Mouse (Mus musculus) forebrain, embryonic 13.5 days (tissue): Measurements from ENCODE around the gene Mrps34. TPM values are rescaled to one million over a fixed set of nuclear protein-coding genes. Genes with fewer than 3 reads are reported as not detected.
A peak's percentile ranks its signal among the peaks of the same experiment; 100 is the strongest.
"Not testable (repeated sequence)": the region's sequence is repeated elsewhere in the genome, so short reads cannot be mapped to it uniquely, and the experiment has no call there.

Experiments used
- ATAC-seq: fragments of 200-750 bp; cut with Nextera tagmentation; 2 replicates; pipeline ENCODE4 v1.8.0; 2017
- H3K27ac ChIP-seq: fragments of 300-500 bp; sonication (generic); 2 replicates; pipeline ENCODE4 v1.5.1; 2015; ENCODE audit warnings: inconsistent platforms, mild to moderate bottlenecking, moderate library complexity
- H3K27me3 ChIP-seq: fragments of 300-500 bp; sonication (generic); 2 replicates; pipeline ENCODE4 v1.6.1; 2015; ENCODE audit warnings: mild to moderate bottlenecking, inconsistent platforms
- H3K36me3 ChIP-seq: fragments of 300-500 bp; sonication (generic); 2 replicates; pipeline ENCODE4 v1.6.1; 2015; ENCODE audit warnings: mild to moderate bottlenecking, inconsistent platforms; ENCODE audit not compliant: poor library complexity, severe bottlenecking
- H3K4me1 ChIP-seq: fragments of 300-500 bp; sonication (generic); 2 replicates; pipeline ENCODE4 v1.6.1; 2015; ENCODE audit warnings: inconsistent platforms
- H3K4me2 ChIP-seq: fragments of 300-500 bp; sonication (generic); 2 replicates; pipeline ENCODE4 v1.6.1; 2015; ENCODE audit warnings: inconsistent platforms, mild to moderate bottlenecking, moderate library complexity
- H3K4me3 ChIP-seq: fragments of 300-500 bp; sonication (generic); 2 replicates; pipeline ENCODE4 v1.5.1; 2015; ENCODE audit warnings: mild to moderate bottlenecking, inconsistent platforms
- H3K9ac ChIP-seq: fragments of 300-500 bp; sonication (generic); 2 replicates; pipeline ENCODE4 v1.6.1; 2015; ENCODE audit warnings: mild to moderate bottlenecking, inconsistent platforms
- H3K9me3 ChIP-seq: fragments of 300-500 bp; sonication (generic); replicated peaks from 2 replicates; pipeline ENCODE4 v1.6.1; 2016; ENCODE audit warnings: inconsistent platforms
- WGBS: fragments of 180-500 bp; shearing (Covaris S2); methylation state at CpG from one replicate; pipeline ENCODE4 v1.1.7; 2015; 5-methylcytosine and 5-hydroxymethylcytosine counted together
- polyA plus RNA-seq: library from polyadenylated mRNA; unstranded; fragments of >200 nt; fragmentation: Nextera tagmentation; extraction: Ambion mirVana; gene quantifications from 2 replicates; pipeline ENCODE4 v1.2.1, GENCODE M21; 2015

The Mrps34 gene
- polyA plus RNA-seq, 1 experiment from 2014 or later = 85.4 TPM

GRCm38 (mm10) chr17:24913984-24914383, 19.1 kb downstream of the Mrps34 start:
- H3K36me3 ChIP-seq = peaks cover 98% of the 10 kb centered on the region
- H3K27me3 ChIP-seq = no peaks in the 10 kb centered on the region
- H3K27ac ChIP-seq = no peak overlapping the region
- no peak overlapping the region for H3K9ac ChIP-seq
- ATAC-seq = no peak
- no peak overlapping the region for H3K4me3 ChIP-seq
- H3K9me3 ChIP-seq = no peaks in the 10 kb centered on the region
- H3K4me2 ChIP-seq = no peak overlapping the region
- no peaks in the 10 kb centered on the region for H3K4me1 ChIP-seq

DNA sequence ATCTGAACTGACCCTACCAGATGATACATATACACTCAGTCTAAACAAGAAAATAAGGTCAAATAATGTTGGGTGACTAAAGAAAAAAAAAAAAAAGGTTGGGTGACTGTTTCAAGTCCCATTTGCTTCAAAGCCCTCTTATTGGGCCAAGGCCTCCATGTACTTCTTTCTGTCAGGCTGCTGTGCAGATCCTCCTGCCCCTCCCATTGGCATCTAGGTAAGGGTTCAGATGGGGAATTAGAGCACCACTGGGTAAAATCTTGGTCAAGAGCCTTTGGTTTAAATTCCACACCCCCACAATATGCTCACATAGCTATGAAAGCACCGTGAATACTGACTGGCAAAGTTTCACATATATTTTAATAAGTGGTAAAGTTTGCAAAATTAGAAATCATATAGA, 28.3 kb downstream of the Mrps34 start:
- Histone ChIP-seq H3K9me3 (no peaks in the 10 kb centered on the region), H3K4me1 (no peaks in the 10 kb centered on the region), H3K9ac (no peak overlapping the region), H3K27ac (no peak overlapping the region), H3K36me3 (peaks cover 97% of the 10 kb centered on the region), H3K4me3 (no peak overlapping the region), H3K27me3 (no peaks in the 10 kb centered on the region), H3K4me2 (no peak overlapping the region)
- 96% methylated on average over 1 of the region's 1 CpGs for WGBS
- no peak for ATAC-seq

GRCm38 (mm10) chr17:24929506-24929905, 34.6 kb downstream of the Mrps34 start:
- Histone ChIP-seq H3K4me1 (peaks cover 12% of the 10 kb centered on the region), H3K27ac (no peak overlapping the region), H3K27me3 (no peaks in the 10 kb centered on the region), H3K4me3 (no peak overlapping the region), H3K9me3 (no peaks in the 10 kb centered on the region), H3K4me2 (no peak overlapping the region), H3K9ac (no peak overlapping the region), H3K36me3 (peaks cover 46% of the 10 kb centered on the region)
- no peak for ATAC-seq
- 86% methylated on average over 1 of the region's 1 CpGs for WGBS

DNA sequence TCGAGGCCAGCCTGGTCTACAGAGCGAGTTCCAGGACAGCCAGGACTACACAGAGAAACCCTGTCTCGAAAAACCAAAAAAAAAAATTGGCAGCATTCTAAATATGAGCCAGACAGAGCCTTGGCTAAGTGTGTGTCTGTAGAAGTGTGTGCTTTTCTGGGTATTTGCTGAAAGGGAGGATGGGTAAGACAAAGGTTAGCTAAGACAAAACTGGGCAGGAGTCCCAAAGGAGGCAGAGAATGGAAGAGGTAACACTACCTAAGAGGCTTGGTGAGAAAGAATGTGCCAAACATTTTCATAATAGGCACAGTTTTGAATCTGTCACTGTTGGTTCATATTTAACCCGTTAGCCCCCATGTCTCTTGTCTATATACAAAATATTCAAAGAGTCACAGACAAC, 37.5 kb downstream of the Mrps34 start:
- Histone ChIP-seq H3K9ac (no peak overlapping the region), H3K4me1 (peaks cover 28% of the 10 kb centered on the region), H3K9me3 (no peaks in the 10 kb centered on the region), H3K4me2 (no peak overlapping the region), H3K27me3 (no peaks in the 10 kb centered on the region), H3K4me3 (no peak overlapping the region), H3K36me3 (peaks cover 16% of the 10 kb centered on the region; the same call in 1 of the 2 replicates), H3K27ac (no peak overlapping the region)
- WGBS = 92% methylated on average over 4 of the region's 4 CpGs
- no peak for ATAC-seq

DNA sequence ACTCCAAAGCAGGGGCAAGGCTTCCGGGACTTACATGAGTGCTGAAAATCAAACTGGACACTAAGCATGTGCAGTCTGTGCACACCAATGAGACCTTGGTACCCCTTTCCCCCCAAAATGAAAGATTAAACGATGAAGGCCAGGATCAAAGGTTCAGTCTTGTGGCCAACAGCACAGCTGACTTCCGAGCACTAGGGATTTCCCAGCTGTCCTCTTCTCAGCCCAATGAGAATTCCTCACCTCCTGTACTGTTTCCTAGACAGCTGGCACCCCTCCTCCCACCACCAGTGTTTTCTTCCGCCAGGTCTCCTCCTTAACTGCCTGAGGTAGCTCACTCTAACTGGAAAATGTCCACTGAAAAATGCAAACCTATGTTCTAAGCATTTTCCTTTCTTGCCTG, 38.2 kb downstream of the Mrps34 start:
- no peak overlapping the region for H3K9ac ChIP-seq
- H3K4me1 ChIP-seq = peaks cover 28% of the 10 kb centered on the region
- H3K27ac ChIP-seq = no peak overlapping the region
- H3K36me3 ChIP-seq = peaks cover 11% of the 10 kb centered on the region; the same call in 1 of the 2 replicates
- no peak for ATAC-seq
- no peaks in the 10 kb centered on the region for H3K27me3 ChIP-seq
- WGBS = 74% methylated on average over 4 of the region's 4 CpGs
- H3K4me2 ChIP-seq = no peak overlapping the region
- H3K9me3 ChIP-seq = no peaks in the 10 kb centered on the region
- H3K4me3 ChIP-seq = no peak overlapping the region

- Histone ChIP-seq H3K9ac (peak overlapping the region; percentile 97), H3K4me3 (peak overlapping the region; percentile 99), H3K27ac (no peak overlapping the region), H3K4me2 (peak overlapping the region; percentile 90), H3K9me3 (no peaks in the 10 kb centered on the region), H3K4me1 (peaks cover 28% of the 10 kb centered on the region), H3K27me3 (no peaks in the 10 kb centered on the region), H3K36me3 (peaks cover 11% of the 10 kb centered on the region; the same call in 1 of the 2 replicates)
- ATAC-seq = no peak
- 93% methylated on average over 4 of the region's 4 CpGs for WGBS
Observed at GRCm38 (mm10) chr17:24934926-24935325, 40.0 kb downstream of the Mrps34 start.

GRCm38 (mm10) chr17:24935666-24936065, 40.8 kb downstream of the Mrps34 start:
- no peak overlapping the region for H3K27ac ChIP-seq

DNA sequence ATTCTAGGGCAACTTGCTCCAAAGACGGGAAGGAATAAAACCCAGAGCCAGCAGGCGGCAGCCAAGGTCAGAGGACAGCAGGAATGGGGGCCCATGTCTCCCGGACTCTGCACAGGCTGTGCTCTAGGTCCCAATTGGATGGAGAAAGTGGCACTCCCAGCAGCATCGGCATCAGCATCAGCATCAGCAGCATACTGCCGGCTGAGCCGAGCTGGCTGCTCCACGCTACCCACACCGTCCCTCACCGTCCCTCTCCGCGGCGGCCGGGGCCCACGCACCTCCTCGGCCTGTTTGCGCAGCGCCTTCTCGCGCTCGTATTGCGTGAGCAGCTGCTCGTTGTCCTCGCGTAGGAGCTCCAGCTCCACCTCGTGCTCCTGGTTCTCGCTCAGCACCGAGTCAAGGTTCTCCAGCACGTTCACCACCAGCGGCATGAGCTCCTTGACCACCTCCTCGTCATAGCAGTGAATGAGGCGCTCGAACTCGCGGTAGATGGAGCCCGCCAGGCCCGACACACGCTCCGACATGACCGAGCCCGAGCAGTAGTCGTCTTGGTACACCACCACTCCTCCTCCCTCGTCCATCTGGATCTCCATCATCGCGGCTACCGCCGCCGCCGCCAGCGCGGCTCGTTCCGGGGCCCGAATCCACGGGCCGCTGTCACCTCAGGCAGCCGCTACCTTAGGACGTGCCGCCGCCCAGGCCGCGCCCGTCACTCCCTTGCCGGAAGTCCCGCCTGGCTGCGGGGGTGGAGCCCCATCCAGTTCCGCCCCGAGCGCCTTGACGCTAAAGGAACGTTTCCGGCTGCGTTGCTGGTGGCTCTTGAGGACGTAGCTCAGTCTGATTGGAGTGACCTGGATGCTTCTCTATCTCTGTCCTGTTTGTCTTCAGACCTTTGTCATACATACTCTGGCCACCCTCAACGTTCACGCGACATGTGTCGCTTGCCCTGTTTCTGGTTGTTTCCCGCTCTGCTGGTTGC, 41.6 kb downstream of the Mrps34 start, which contains the start of gene Mapk8ip3:
Gene Mapk8ip3 (minus strand): TSS at position 719 of the 979 bp plus-strand sequence.
- WGBS = under 1% methylated on average over 77 of the region's 78 CpGs
- ATAC-seq = peak; percentile 99
- H3K4me2 ChIP-seq = peak within 1 kb of the TSS; percentile 90
- no peaks in the 10 kb centered on the region for H3K9me3 ChIP-seq
- H3K27me3 ChIP-seq = no peaks in the 10 kb centered on the region
- peak within 1 kb of the TSS; percentile 97 for H3K9ac ChIP-seq
- peaks cover 28% of the 10 kb centered on the region for H3K4me1 ChIP-seq
- peak within 1 kb of the TSS; percentile 99 for H3K4me3 ChIP-seq
- peaks cover 5% of the 10 kb centered on the region; the same call in 1 of the 2 replicates for H3K36me3 ChIP-seq
- H3K27ac ChIP-seq = peak within 1 kb of the TSS; percentile 85

More at GRCm38 (mm10) chr17:24935666-24936065, 40.8 kb downstream of the Mrps34 start:
- Histone ChIP-seq H3K36me3 (peaks cover 11% of the 10 kb centered on the region; the same call in 1 of the 2 replicates), H3K4me1 (peaks cover 28% of the 10 kb centered on the region), H3K4me3 (peak overlapping the region; percentile 99), H3K9me3 (no peaks in the 10 kb centered on the region), H3K27me3 (no peaks in the 10 kb centered on the region), H3K4me2 (peak overlapping the region; percentile 90), H3K9ac (peak overlapping the region; percentile 97)
- ATAC-seq = no peak

DNA sequence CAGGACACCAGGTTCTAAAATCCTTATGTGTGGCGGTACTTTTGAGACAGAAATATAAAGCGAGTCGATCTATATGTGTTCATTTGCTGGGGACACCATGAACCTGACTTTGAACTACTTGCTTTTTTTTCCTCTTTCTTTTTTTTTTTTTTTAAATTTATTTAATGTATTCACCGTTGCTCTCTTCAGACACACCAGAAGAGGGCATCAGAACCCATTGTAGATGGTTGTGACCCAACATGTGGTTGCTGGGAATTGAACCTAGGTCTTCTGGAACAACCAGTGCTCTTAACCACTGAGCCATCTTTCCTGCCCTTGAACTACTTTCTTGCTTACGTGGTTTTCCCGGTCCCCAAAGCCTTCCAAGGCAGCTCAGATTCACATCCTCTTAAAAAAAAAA, 42.4 kb downstream of the Mrps34 start:
- Histone ChIP-seq H3K4me3 (peak overlapping the region; percentile 99), H3K27me3 (no peaks in the 10 kb centered on the region), H3K27ac (peak overlapping the region; percentile 85), H3K36me3 (no peaks in the 10 kb centered on the region; the same call in 1 of the 2 replicates), H3K4me2 (peak overlapping the region; percentile 90), H3K9me3 (no peaks in the 10 kb centered on the region), H3K9ac (peak overlapping the region; percentile 97), H3K4me1 (peaks cover 28% of the 10 kb centered on the region)
- ATAC-seq = no peak
- 49% methylated on average over 6 of the region's 6 CpGs for whole genome bisulfite sequencing

DNA sequence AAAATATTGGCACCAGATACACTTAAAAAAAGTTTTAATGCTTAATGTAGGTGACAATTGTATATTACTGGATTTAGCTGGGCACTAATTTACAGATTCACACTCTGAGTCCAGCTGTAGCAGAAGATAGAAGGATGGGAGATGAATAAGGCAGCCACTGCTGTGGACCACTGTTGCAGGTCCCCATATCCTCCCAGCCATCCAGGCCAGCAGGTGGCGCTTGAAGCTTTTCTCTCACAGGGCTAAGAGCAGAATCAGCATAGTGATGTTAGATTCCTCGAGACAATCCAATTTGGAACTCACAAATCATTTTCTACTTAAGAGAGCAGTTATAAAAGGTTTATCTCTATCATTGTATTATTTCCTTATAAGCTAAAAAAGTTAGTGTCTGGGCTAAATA, 47.5 kb downstream of the Mrps34 start:
- H3K27ac ChIP-seq, H3K4me2 ChIP-seq, ATAC-seq, H3K27me3 ChIP-seq, H3K4me3 ChIP-seq, H3K4me1 ChIP-seq, H3K9me3 ChIP-seq, H3K9ac ChIP-seq: not testable (repeated sequence)
- 18% methylated on average over 2 of the region's 2 CpGs for WGBS
- peaks cover 47% of the 10 kb centered on the region for H3K36me3 ChIP-seq

DNA sequence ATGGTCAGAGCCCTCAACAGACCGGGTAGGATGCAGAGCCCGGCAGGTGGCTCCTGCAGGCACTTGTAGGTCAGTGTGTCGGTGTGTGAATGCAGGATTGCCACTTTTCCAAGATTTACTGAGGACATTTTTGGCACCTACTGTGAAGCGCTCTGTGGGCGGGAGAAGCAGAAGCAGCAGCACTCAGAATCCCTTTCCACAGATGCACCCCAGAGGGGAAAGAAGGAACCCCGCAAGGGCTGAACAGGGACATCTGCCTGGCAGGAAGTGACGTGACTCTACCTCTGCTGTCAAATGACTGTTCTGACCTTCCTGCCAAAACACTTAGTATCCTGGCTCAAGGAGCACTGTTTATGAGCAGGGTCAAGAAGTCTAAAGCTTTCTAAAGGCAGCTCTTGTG, 48.1 kb downstream of the Mrps34 start:
- 90% methylated on average over 7 of the region's 7 CpGs for WGBS
- Histone ChIP-seq H3K36me3 (peaks cover 53% of the 10 kb centered on the region), H3K27me3 (no peaks in the 10 kb centered on the region)

DNA sequence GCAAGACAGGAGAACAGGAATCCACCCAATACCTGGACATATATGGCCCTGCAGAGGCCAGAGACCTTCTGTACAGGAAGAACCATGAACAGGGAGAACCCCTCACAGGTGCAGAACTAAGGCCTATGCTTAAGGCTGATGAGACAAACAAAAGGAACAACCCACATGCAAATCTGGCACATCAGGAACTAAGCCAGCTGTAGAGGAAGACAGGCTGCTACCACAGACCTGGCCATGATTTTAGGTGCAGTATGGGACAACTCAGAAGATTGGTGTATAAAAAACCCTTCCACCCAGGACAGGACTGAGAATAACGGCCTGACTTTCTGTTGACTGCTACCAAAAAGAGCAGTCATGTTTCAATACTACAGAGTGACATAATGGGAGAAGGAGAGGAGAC, 48.7 kb downstream of the Mrps34 start:
- H3K4me2 ChIP-seq, H3K4me1 ChIP-seq, H3K4me3 ChIP-seq, H3K27me3 ChIP-seq, H3K9me3 ChIP-seq, H3K27ac ChIP-seq, ATAC-seq, H3K9ac ChIP-seq: not testable (repeated sequence)
- WGBS = 88% methylated on average over 1 of the region's 1 CpGs
- peaks cover 58% of the 10 kb centered on the region for H3K36me3 ChIP-seq

More for the DNA sequence above, 48.1 kb downstream of the Mrps34 start:
- H3K27ac ChIP-seq = no peak overlapping the region
- no peak for ATAC-seq
- H3K4me2 ChIP-seq = no peak overlapping the region
- no peaks in the 10 kb centered on the region for H3K4me1 ChIP-seq
- no peak overlapping the region for H3K9ac ChIP-seq
- no peak overlapping the region for H3K4me3 ChIP-seq
- H3K9me3 ChIP-seq = no peaks in the 10 kb centered on the region
